14 mouse cellular contexts compared by ENCODE assay signal in genomic region chr1:139179707-139180106, GRCm38 (mm10).
"Had no signal": no experiment of that assay in that cellular context is flagged by ENCODE, and none has a peak within 500 bp of the region (broad histone marks: within the 10 kb centered on the region; RNA-seq: fewer than 3 reads in every experiment).

No protein-coding gene starts in this region.

- H3K4me1 ChIP-seq: limb, embryonic 12.5 days; neural tube, embryonic 15.5 days had no signal

- H3K27me3 ChIP-seq: limb, embryonic 12.5 days; neural tube, embryonic 15.5 days had no signal

- H3K4me3 ChIP-seq: layer of hippocampus, adult 2 months; limb, embryonic 12.5 days; neural tube, embryonic 15.5 days had no signal

- H3K4me2 ChIP-seq: limb, embryonic 12.5 days; neural tube, embryonic 15.5 days had no signal

- DNase-seq: kidney, adult 18-20 months; kidney, postnatal 10 days; kidney, postnatal 4 days; liver; lung, adult 18-20 months; midbrain, embryonic 14.5 days; right cerebral cortex, adult 18-20 months; right cerebral cortex, postnatal 25 days; thymus, adult 18-20 months; thymus, postnatal 36 days had no signal

- H3K9ac ChIP-seq: limb, embryonic 12.5 days; liver, embryonic 14.5 days; neural tube, embryonic 15.5 days had no signal

- H3K27ac ChIP-seq: layer of hippocampus, adult 2 months; limb, embryonic 12.5 days; liver, embryonic 14.5 days; neural tube, embryonic 15.5 days had no signal

- H3K9me3 ChIP-seq: limb, embryonic 12.5 days; neural tube, embryonic 15.5 days had no signal

- H3K36me3 ChIP-seq: limb, embryonic 12.5 days; neural tube, embryonic 15.5 days had no signal
